10 mouse cellular contexts compared by ENCODE assay signal in the genomic region with DNA sequence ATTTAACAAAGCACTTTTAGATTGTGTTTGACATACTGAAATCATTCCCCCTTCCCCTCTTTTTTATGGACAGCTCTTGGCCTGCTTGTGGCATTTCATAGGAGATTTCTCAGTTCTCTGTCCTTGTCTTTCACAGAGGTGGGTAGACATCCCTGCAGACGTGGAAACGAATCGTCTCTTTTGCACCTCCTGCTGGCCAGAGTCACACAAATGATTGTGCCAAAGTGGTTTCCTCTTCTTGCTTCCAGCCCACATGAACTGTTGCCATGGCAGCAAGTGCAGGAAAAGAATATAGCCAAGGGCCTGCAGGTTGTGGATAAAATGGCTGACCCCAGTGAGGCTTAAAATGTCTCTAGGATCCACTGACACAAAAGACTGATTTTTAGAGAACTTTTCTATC.
DNase-seq lines count a peak whose midpoint lies in the region; ATAC-seq lines count a peak whose summit lies in the region.
"Had no signal": no experiment of that assay in that cellular context is flagged by ENCODE, and none has a peak within 500 bp of the region (broad histone marks: within the 10 kb centered on the region; RNA-seq: fewer than 3 reads in every experiment).

No protein-coding gene starts in this region.

- H3K27me3 ChIP-seq in hindbrain, embryonic 14.5 days (ENCODE audit: control insufficient read depth, insufficient read depth, low read length): no peaks in the 10 kb centered on the region
- H3K27me3 ChIP-seq in neural tube, embryonic 11.5 days (ENCODE audit: control insufficient read depth, insufficient read depth, low read length): no peaks in the 10 kb centered on the region
- H3K27me3 ChIP-seq: stomach, embryonic 15.5 days had no signal

- no peak overlapping the region for H3K27ac ChIP-seq in hindbrain, embryonic 14.5 days
- no peak overlapping the region for H3K27ac ChIP-seq in neural tube, embryonic 11.5 days (ENCODE audit: low read depth, low read length)
- H3K27ac ChIP-seq: stomach, embryonic 15.5 days had no signal

- H3K9ac ChIP-seq in hindbrain, embryonic 14.5 days: no peak overlapping the region
- H3K9ac ChIP-seq in neural tube, embryonic 11.5 days (ENCODE audit: low read length): no peak overlapping the region
- H3K9ac ChIP-seq: lung, embryonic 14.5 days; stomach, embryonic 15.5 days had no signal

- no peaks in the 10 kb centered on the region for H3K36me3 ChIP-seq in hindbrain, embryonic 14.5 days (replicated peaks; ENCODE audit: control insufficient read depth, insufficient read depth)
- no peaks in the 10 kb centered on the region for H3K36me3 ChIP-seq in neural tube, embryonic 11.5 days (ENCODE audit: control insufficient read depth, insufficient read depth, low read length)
- H3K36me3 ChIP-seq: stomach, embryonic 15.5 days had no signal

- 22% methylated on average over 3 of the region's 3 CpGs for WGBS in hindbrain, embryonic 14.5 days
- 36% methylated on average over 3 of the region's 3 CpGs for WGBS in neural tube, embryonic 11.5 days

- peak; percentile 65; the same call in 1 of the 2 replicates for ATAC-seq in hindbrain, embryonic 14.5 days (ENCODE audit: low FRiP score)
- 0 out of 2 replicates have a peak, but pooled peaks have one; percentile 41 for ATAC-seq in neural tube, embryonic 11.5 days (ENCODE audit: insufficient read depth, low FRiP score, low TSS enrichment)

- peaks cover 6% of the 10 kb centered on the region; the same call in 1 of the 2 replicates for H3K9me3 ChIP-seq in hindbrain, embryonic 14.5 days (ENCODE audit: control insufficient read depth, low read length)
- H3K9me3 ChIP-seq in neural tube, embryonic 11.5 days (ENCODE audit: control insufficient read depth, low read length): no peaks in the 10 kb centered on the region
- H3K9me3 ChIP-seq: stomach, embryonic 15.5 days had no signal

- H3K4me3 ChIP-seq in hindbrain, embryonic 14.5 days (replicated peaks; ENCODE audit: low read length): no peak overlapping the region
- no peak overlapping the region for H3K4me3 ChIP-seq in neural tube, embryonic 11.5 days (ENCODE audit: low read depth, low read length)
- H3K4me3 ChIP-seq: stomach, embryonic 15.5 days had no signal

- H3K4me1 ChIP-seq in hindbrain, embryonic 14.5 days (replicated peaks; ENCODE audit: control insufficient read depth, insufficient read depth, low read length): no peaks in the 10 kb centered on the region
- H3K4me1 ChIP-seq in neural tube, embryonic 11.5 days (ENCODE audit: control insufficient read depth, insufficient read depth, low read length): no peaks in the 10 kb centered on the region
- H3K4me1 ChIP-seq: stomach, embryonic 15.5 days had no signal

- no peak overlapping the region for H3K4me2 ChIP-seq in hindbrain, embryonic 14.5 days (replicated peaks)
- H3K4me2 ChIP-seq in neural tube, embryonic 11.5 days (ENCODE audit: low read depth): no peak overlapping the region
- H3K4me2 ChIP-seq: lung, embryonic 14.5 days; stomach, embryonic 15.5 days had no signal

- peak; percentile 61 to 76 for DNase-seq in cerebellum, postnatal 14 days
- DNase-seq in cerebellum, adult 8-10 months: no peak
- DNase-seq in embryo, embryonic 11 days: peak; percentile 57
- DNase-seq in hindbrain, embryonic 14.5 days (ENCODE audit: low spot score): peak; percentile 46
- peak; percentile 52 for DNase-seq in neural tube, embryonic 11.5 days (ENCODE audit: low spot score)
- DNase-seq in spleen, adult 12 weeks (ENCODE audit: low spot score): no peak
- no peak for DNase-seq in urinary bladder, adult 2 months (ENCODE audit: low spot score)
- no peak for DNase-seq in liver
- DNase-seq: lung, embryonic 14.5 days had no signal

Comparison
In these comparisons a context has a peak if more than half of its experiments do, and no peak if none do; other contexts are left out.
1. DNase-seq: peak in cerebellum, postnatal 14 days (2 of 2), embryo, embryonic 11 days (single experiment), hindbrain, embryonic 14.5 days (single experiment) and neural tube, embryonic 11.5 days (single experiment); none in cerebellum, adult 8-10 months (single experiment), spleen, adult 12 weeks (single experiment), urinary bladder, adult 2 months (single experiment) and liver (single experiment).